Mouse (Mus musculus): ENCODE measurements at regions not wholly inside any gene's neighbourhood (a gene's known extent, or its start where the extent isn't known, plus 50 kb on each side); places are given as distances from the start of the nearest gene placed in this dataset.
"Not testable (repeated sequence)": the region's sequence is repeated elsewhere in the genome, so short reads cannot be mapped to it uniquely, and the experiment has no call there.

DNA sequence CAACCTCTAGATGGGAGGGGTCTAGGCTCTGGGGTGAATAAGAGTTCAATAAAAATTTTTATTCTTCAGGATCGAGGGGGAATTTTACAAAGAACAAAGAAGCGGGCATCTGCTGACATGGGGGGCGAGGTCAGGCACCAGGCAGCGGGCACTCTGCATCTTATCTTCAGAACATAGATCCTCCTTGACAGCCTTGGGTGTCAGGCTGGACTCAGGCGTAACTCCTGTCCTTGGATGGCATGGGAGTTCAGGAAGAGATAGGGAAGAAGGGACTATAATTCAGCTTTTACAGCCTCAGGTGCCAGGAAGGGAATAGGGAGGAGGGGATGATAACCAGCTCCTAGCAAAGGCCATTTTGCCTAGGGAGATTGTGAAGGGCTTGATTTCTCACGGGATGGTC lies 753.1 kb downstream of the Gm10330 start:
- DNase-seq (ENCODE audit: extremely low spot score in 1 of 2, low spot score in 2 of 2); intact Hi-C loops (cut with DNase I): not testable (repeated sequence)

- intact Hi-C loops (cut with DNase I); DNase-seq (ENCODE audit: extremely low spot score in 1 of 2, low spot score in 2 of 2): not testable (repeated sequence)
Measured at GRCm38 (mm10) chr12:23023556-23023955, 756.5 kb downstream of the Gm10330 start.

GRCm38 (mm10) chr12:23010199-23010598 lies 769.9 kb downstream of the Gm10330 start:
- intact Hi-C loops (cut with DNase I) = not testable (repeated sequence)
- DNase-seq (ENCODE audit: extremely low spot score in 1 of 2, low spot score in 2 of 2) = peak; percentile 3 to 45

GRCm38 (mm10) chr12:23009662-23010061 lies 770.4 kb downstream of the Gm10330 start:
- peak in 1 of 2 experiments; percentile 14 for DNase-seq (ENCODE audit: extremely low spot score in 1 of 2, low spot score in 2 of 2)
- intact Hi-C loops (cut with DNase I) = not testable (repeated sequence)
